Mouse (Mus musculus) stomach, embryonic 15.5 days (tissue): ENCODE measurements around the gene Ace. TPM values are rescaled to one million over a fixed set of nuclear protein-coding genes. Genes with fewer than 3 reads are reported as not detected.

Experiments
- ATAC-seq: fragments of 200-750 bp; cut with Nextera tagmentation; 2 replicates; pipeline ENCODE4 v1.8.0; 2017; ENCODE audit warnings: low read depth, moderate number of reproducible peaks, moderate TSS enrichment; ENCODE audit not compliant: insufficient read depth, low FRiP score
- H3K27ac ChIP-seq: fragments of 300-500 bp; sonication (generic); 2 replicates; pipeline ENCODE4 v1.5.1; 2015; ENCODE audit warnings: mild to moderate bottlenecking, inconsistent platforms
- H3K27me3 ChIP-seq: fragments of 300-500 bp; sonication (generic); replicated peaks from 2 replicates; pipeline ENCODE4 v1.6.1; 2015; ENCODE audit warnings: inconsistent platforms
- H3K36me3 ChIP-seq: fragments of 300-500 bp; sonication (generic); 2 replicates; pipeline ENCODE4 v1.6.1; 2015; ENCODE audit warnings: inconsistent platforms
- H3K4me1 ChIP-seq: fragments of 300-500 bp; sonication (generic); 2 replicates; pipeline ENCODE4 v1.6.1; 2015; ENCODE audit warnings: inconsistent platforms
- H3K4me2 ChIP-seq: fragments of 300-500 bp; sonication (generic); 2 replicates; pipeline ENCODE4 v1.6.1; 2015; ENCODE audit warnings: mild to moderate bottlenecking, inconsistent platforms
- H3K4me3 ChIP-seq: fragments of 300-500 bp; sonication (generic); replicated peaks from 2 replicates; pipeline ENCODE4 v1.5.1; 2015; ENCODE audit warnings: inconsistent platforms
- H3K9ac ChIP-seq: fragments of 300-500 bp; sonication (generic); 2 replicates; pipeline ENCODE4 v1.6.1; 2015; ENCODE audit warnings: inconsistent platforms
- H3K9me3 ChIP-seq: fragments of 300-500 bp; sonication (generic); 2 replicates; pipeline ENCODE4 v1.6.1; 2016; ENCODE audit warnings: inconsistent platforms
- WGBS: fragments of 180-500 bp; shearing (Covaris S2); methylation state at CpG from one replicate; pipeline ENCODE4 v1.1.7; 2015; 5-methylcytosine and 5-hydroxymethylcytosine counted together
- polyA plus RNA-seq: library from polyadenylated mRNA; unstranded; fragments of >200 nt; fragmentation: Nextera tagmentation; extraction: Ambion mirVana; gene quantifications from 2 replicates; pipeline ENCODE4 v1.2.1, GENCODE M21; 2015

Gene Ace
- polyA plus RNA-seq: 1.1 and 1.8 TPM in 2 replicates

- ATAC-seq: 0 out of 2 replicates have a peak, but pooled peaks have one; percentile 41
- peak within 1 kb of the TSS; percentile 56 for H3K4me3 ChIP-seq
- peak within 1 kb of the TSS; percentile 99 for H3K4me2 ChIP-seq
- H3K36me3 ChIP-seq: no peaks in the 10 kb centered on the region
- no peak within 1 kb of the TSS for H3K27ac ChIP-seq
- no peaks in the 10 kb centered on the region for H3K9me3 ChIP-seq
- peaks cover 31% of the 10 kb centered on the region for H3K27me3 ChIP-seq
- under 1% methylated on average over 67 of the region's 76 CpGs for WGBS
- 0 out of 2 replicates have a peak within 1 kb of the TSS, but pooled peaks have one; percentile 6 for H3K9ac ChIP-seq
- H3K4me1 ChIP-seq: peaks cover 5% of the 10 kb centered on the region; the same call in 1 of the 2 replicates
These were observed at the start of gene Ace for GRCm38 (mm10) chr11:105967741-105968574. Gene Ace (plus strand): TSS chr11:105967945.

- ATAC-seq: no peak
- Histone ChIP-seq H3K9ac (no peak overlapping the region), H3K4me1 (no peaks in the 10 kb centered on the region), H3K36me3 (peaks cover 14% of the 10 kb centered on the region), H3K4me2 (no peak overlapping the region), H3K4me3 (no peak overlapping the region), H3K9me3 (no peaks in the 10 kb centered on the region), H3K27me3 (no peaks in the 10 kb centered on the region), H3K27ac (no peak overlapping the region)
- 75% methylated on average over 3 of the region's 3 CpGs for WGBS
These were observed 47.5 kb upstream of the Ace start for GRCm38 (mm10) chr11:105920098-105920785.

GRCm38 (mm10) chr11:105920836-105921235, 46.9 kb upstream of the Ace start:
- WGBS: 87% methylated on average over 2 of the region's 2 CpGs
- no peak overlapping the region for H3K4me2 ChIP-seq
- no peaks in the 10 kb centered on the region for H3K27me3 ChIP-seq
- H3K9ac ChIP-seq: no peak overlapping the region
- peaks cover 14% of the 10 kb centered on the region for H3K36me3 ChIP-seq
- H3K27ac ChIP-seq: no peak overlapping the region
- H3K4me3 ChIP-seq: no peak overlapping the region
- ATAC-seq: no peak
- no peaks in the 10 kb centered on the region for H3K9me3 ChIP-seq
- no peaks in the 10 kb centered on the region for H3K4me1 ChIP-seq

- no peak for ATAC-seq
- WGBS: 89% methylated on average over 5 of the region's 5 CpGs
- H3K9me3 ChIP-seq: no peaks in the 10 kb centered on the region
- no peaks in the 10 kb centered on the region for H3K4me1 ChIP-seq
- H3K27me3 ChIP-seq: no peaks in the 10 kb centered on the region
- H3K4me3 ChIP-seq: no peak overlapping the region
- H3K4me2 ChIP-seq: no peak overlapping the region
- H3K9ac ChIP-seq: no peak overlapping the region
- H3K27ac ChIP-seq: no peak overlapping the region
- H3K36me3 ChIP-seq: peaks cover 14% of the 10 kb centered on the region
These were observed 46.5 kb upstream of the Ace start for GRCm38 (mm10) chr11:105921275-105921674.

GRCm38 (mm10) chr11:105922769-105923663, 44.7 kb upstream of the Ace start:
- Histone ChIP-seq H3K9me3 (no peaks in the 10 kb centered on the region), H3K27ac (no peak overlapping the region), H3K9ac (no peak overlapping the region; the same call in 1 of the 2 replicates), H3K4me3 (no peak overlapping the region), H3K36me3 (peaks cover 14% of the 10 kb centered on the region), H3K4me2 (no peak overlapping the region), H3K27me3 (no peaks in the 10 kb centered on the region), H3K4me1 (no peaks in the 10 kb centered on the region)
- WGBS: 86% methylated on average over 20 of the region's 20 CpGs
- ATAC-seq: no peak

GRCm38 (mm10) chr11:105927065-105928030, 40.4 kb upstream of the Ace start:
- Histone ChIP-seq H3K27ac (no peak overlapping the region), H3K36me3 (peaks cover 11% of the 10 kb centered on the region), H3K9ac (no peak overlapping the region), H3K9me3 (no peaks in the 10 kb centered on the region), H3K4me2 (no peak overlapping the region), H3K4me1 (no peaks in the 10 kb centered on the region), H3K27me3 (no peaks in the 10 kb centered on the region), H3K4me3 (no peak overlapping the region)
- 59% methylated on average over 14 of the region's 14 CpGs for WGBS
- no peak; the same call in 1 of the 2 replicates for ATAC-seq

GRCm38 (mm10) chr11:105928171-105928570, 39.6 kb upstream of the Ace start:
- H3K27me3 ChIP-seq: no peaks in the 10 kb centered on the region
- no peaks in the 10 kb centered on the region for H3K4me1 ChIP-seq
- WGBS: 73% methylated on average over 5 of the region's 5 CpGs
- H3K9ac ChIP-seq: no peak overlapping the region
- no peak overlapping the region for H3K4me3 ChIP-seq
- 0 out of 2 replicates have a peak, but pooled peaks cover 3% of the 10 kb centered on the region for H3K36me3 ChIP-seq
- no peaks in the 10 kb centered on the region for H3K9me3 ChIP-seq
- H3K4me2 ChIP-seq: no peak overlapping the region
- no peak overlapping the region for H3K27ac ChIP-seq
- ATAC-seq: no peak

- Histone ChIP-seq H3K4me2 (no peak overlapping the region), H3K9me3 (no peaks in the 10 kb centered on the region), H3K27me3 (no peaks in the 10 kb centered on the region), H3K4me1 (no peaks in the 10 kb centered on the region), H3K27ac (no peak overlapping the region), H3K36me3 (no peaks in the 10 kb centered on the region), H3K4me3 (no peak overlapping the region), H3K9ac (no peak overlapping the region)
- ATAC-seq: no peak
- WGBS: 82% methylated on average over 3 of the region's 3 CpGs
These were observed 36.4 kb upstream of the Ace start for GRCm38 (mm10) chr11:105931380-105931779.

GRCm38 (mm10) chr11:105933746-105934145, 34.0 kb upstream of the Ace start:
- H3K27me3 ChIP-seq: no peaks in the 10 kb centered on the region
- no peak overlapping the region for H3K27ac ChIP-seq
- ATAC-seq: no peak
- no peak overlapping the region for H3K4me2 ChIP-seq
- WGBS: 64% methylated on average over 8 of the region's 8 CpGs
- H3K9ac ChIP-seq: no peak overlapping the region
- H3K4me3 ChIP-seq: no peak overlapping the region
- H3K36me3 ChIP-seq: no peaks in the 10 kb centered on the region
- no peaks in the 10 kb centered on the region for H3K9me3 ChIP-seq
- no peaks in the 10 kb centered on the region for H3K4me1 ChIP-seq

GRCm38 (mm10) chr11:105934303-105934711, 33.4 kb upstream of the Ace start:
- Histone ChIP-seq H3K4me2 (no peak overlapping the region), H3K4me3 (no peak overlapping the region), H3K36me3 (no peaks in the 10 kb centered on the region), H3K9ac (no peak overlapping the region), H3K27me3 (no peaks in the 10 kb centered on the region), H3K4me1 (no peaks in the 10 kb centered on the region), H3K27ac (0 out of 2 replicates have a peak overlapping the region, but pooled peaks have one; percentile 16), H3K9me3 (no peaks in the 10 kb centered on the region)
- ATAC-seq: no peak
- WGBS: 63% methylated on average over 5 of the region's 5 CpGs
